Mouse (Mus musculus) cerebellum, adult 18-20 months (tissue): ENCODE results near the gene Irf4.

Experiments
- DNase-seq, 2 experiments: peaks; one replicate each; pipeline ENCODE4 v3.0.0; 2021

Irf4 gene

DNA sequence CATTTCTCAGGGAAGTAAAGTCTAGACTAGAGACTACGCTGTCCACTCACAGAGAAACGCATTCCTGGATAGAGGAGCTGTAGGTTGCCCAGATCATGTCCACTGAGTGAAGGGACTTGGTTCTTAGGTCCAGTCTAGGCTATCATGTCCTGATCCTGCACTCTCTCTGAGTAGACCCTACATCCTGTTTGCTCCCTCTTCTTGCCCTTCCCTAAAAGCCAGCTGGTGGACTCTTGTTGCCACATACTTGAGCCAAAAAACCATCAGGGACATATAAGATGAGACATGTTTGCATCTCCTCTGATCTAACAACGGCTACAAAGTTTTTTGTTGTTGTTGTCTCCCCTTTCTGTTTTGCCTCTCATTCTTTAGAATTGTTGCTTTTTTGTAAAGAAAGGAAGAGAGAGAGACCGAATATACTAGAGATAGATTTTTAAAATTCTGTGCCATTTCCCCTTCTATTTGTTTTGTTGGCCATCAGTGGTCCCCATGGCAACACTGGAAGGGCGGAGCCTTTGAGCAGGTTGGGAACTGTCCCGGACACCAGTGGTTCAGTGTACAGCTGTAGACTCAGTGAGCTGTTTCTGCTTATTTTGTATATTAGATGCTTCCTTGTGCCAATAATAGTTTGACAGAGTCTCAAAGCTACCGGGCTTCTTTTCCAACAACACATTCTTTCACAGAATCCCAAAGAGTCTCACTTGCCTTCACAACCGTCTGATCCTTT is 15.2 kb downstream of the Irf4 start:
- no peak for DNase-seq

GRCm38 (mm10) chr13:30765906-30766305 is 16.9 kb downstream of the Irf4 start:
- DNase-seq, result no peak

GRCm38 (mm10) chr13:30766636-30767476 is 17.8 kb downstream of the Irf4 start:
- DNase-seq, result no peak

DNA sequence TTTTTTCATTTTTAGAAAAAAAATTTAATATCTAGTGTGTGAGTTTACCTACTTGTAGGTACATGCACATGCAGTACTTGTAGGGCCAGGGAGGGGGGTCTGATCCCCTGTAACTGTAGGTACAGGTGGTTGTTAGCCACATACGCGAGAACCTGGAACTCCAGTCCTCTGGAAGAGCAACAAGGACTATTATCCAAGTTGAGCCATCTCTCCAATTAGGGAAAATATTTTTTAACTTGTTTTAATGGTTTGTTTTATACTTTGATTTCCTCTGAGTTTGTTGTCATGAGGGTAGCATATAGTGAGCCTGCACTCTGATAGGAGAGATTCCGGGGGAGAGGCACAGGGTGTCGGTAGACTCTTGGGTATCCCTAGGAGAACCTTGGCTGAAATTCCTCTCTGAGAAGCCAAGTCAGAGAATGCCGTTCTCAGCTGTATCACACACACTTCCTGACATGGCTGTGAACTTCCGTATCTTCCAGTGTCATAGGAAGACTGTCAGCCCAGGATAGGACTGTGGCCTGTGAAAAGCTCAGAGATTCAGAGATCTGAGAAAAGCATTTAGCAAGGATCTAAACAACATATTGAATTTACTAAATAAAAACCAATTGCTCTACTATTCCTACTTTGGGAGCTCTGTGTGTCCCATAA is 18.6 kb downstream of the Irf4 start:
- DNase-seq, result no peak

GRCm38 (mm10) chr13:30776021-30776420 is 27.0 kb downstream of the Irf4 start:
- DNase-seq, result no peak

GRCm38 (mm10) chr13:30777678-30778179 is 28.7 kb downstream of the Irf4 start:
- no peak for DNase-seq

DNA sequence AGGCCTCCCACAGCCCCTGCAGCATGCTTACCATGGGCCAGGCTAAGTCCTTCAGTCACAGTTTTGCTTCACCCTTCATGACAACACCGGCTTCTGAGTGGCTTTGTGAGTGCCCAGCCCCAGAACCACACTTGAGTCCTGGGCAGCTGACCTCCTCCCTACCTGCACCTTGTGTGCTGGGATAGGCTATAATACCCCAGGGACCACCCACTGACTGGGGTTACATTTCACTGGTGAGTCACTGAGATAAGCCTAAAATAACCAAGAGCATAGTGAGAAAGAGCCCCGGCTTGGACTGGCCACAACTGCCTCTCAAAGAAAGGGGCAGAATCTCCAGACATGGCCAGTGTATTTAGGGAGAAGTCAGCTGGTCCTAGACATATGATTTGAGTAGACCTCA is 32.9 kb downstream of the Irf4 start:
- no peak for DNase-seq

GRCm38 (mm10) chr13:30782419-30782818 is 33.4 kb downstream of the Irf4 start:
- DNase-seq, result no peak

DNA sequence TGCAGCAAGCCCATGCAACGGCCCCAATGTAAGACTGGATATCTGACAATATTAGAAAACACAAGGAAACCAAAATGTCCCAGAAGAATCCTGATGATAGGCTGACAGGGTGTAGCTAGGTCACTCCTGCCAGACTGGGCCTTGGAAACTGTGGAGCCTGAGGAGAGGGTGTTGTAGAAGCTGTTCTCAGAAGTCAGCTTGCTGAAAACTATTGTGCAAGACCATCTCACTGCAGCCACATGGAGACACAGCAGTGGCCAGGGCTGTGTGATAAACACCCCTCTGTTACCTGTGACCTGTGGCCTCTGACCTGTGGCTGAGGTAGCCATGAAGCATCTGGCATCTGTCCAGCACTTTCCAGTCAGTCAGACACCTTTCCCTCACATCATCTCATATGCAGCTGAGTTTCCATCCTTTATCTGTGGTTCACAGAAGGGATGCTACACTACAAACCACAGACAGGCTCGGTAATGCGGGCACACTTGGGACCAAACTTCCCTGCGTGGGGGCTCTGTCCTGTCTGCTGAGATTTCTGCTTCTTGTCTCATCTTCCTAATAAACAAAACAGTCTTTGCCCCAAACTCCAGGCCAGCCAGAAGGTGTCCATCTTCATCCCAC is 36.5 kb downstream of the Irf4 start:
- no peak for DNase-seq

GRCm38 (mm10) chr13:30786235-30787035 is 37.4 kb downstream of the Irf4 start:
- DNase-seq, result no peak

GRCm38 (mm10) chr13:30787036-30787320 is 38.0 kb downstream of the Irf4 start:
- no peak for DNase-seq

GRCm38 (mm10) chr13:30787556-30787955 is 38.5 kb downstream of the Irf4 start:
- no peak for DNase-seq

GRCm38 (mm10) chr13:30787960-30788359 is 38.9 kb downstream of the Irf4 start:
- DNase-seq, result no peak

GRCm38 (mm10) chr13:30788421-30788820 is 39.4 kb downstream of the Irf4 start:
- DNase-seq, result no peak

GRCm38 (mm10) chr13:30790016-30790415 is 41.0 kb downstream of the Irf4 start:
- DNase-seq, result no peak

- no peak for DNase-seq
Observed at GRCm38 (mm10) chr13:30792308-30792707, 43.3 kb downstream of the Irf4 start.

DNA sequence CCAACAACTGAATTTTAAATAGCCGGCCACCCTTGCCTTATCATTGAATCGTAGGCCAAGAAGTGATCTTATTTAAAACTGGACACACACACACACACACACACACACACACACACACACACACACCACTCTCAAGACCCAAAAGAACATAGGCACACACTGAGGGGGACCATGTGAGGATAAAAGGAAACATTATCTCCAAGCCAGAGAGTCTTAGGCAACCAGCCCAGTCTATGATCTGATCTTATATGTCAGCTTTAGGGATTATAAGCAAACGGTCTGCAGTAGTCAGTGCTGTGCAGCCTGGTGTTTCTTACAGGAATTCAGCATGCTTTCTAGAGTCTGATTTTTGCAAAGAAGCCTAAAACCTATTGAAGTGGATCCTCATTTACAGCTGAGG is 43.7 kb downstream of the Irf4 start:
- DNase-seq, result no peak

DNA sequence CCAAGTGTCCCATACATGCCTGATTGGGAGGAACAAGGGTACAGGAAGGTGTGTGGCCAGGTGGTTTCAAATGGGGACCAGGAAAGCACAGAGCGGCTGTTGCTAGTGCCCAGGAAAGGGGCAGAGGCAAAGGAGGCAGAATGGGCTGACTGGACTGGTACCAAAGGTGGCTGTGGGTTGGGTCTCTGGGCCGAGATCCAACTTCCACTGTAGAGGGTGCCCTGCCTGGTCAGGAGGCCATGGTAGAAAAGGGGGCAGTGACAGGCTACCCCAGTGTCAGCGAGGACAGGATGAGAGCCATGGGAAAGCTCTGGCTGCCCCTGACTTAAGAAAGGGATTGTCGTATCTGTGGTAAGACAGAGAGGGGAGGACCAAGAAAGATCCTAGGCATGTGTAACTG is 44.2 kb downstream of the Irf4 start:
- no peak for DNase-seq

DNA sequence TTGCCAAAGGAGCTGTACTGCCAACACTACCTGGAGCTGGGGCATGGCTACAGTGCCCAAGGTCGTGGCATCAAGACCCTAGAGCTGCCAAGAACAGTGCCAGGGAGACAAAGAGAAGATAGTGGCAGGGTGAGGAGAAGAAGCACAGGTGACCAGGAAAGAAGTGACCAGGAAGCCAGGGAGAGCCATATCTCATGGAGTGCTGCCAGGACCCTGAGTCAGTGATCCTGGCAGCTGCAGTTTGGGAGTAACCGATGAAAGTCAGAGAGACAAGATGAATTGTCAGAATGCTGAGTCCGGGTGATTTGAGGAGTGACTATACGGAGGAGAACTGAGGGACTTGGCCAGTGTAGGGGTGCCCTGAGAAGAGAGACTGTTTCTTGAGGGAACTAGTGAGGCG is 44.6 kb downstream of the Irf4 start:
- no peak for DNase-seq

GRCm38 (mm10) chr13:30795960-30796359 is 46.9 kb downstream of the Irf4 start:
- no peak for DNase-seq

DNA sequence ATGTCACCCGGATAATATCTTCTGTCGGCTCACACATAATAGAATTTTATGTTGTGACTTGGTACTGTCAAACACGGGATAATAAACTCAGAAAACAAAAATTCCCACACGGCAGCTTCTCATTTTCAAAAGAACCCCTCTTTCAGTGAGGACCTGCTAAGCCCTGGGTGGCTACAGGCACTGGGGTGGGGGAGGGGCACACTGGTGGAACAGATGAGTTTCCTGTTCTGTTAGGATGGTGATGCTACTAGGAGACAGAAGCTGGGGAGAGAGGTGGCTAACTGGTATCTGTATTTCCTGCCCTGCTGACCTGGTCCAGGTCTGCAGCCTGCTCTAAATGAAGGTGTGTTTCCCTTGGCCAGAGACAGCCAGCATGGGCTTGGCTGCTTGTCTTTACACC is 52.9 kb downstream of the Irf4 start:
- DNase-seq, result no peak

GRCm38 (mm10) chr13:30802336-30802955 is 53.4 kb downstream of the Irf4 start:
- DNase-seq, result no peak
